Mouse (Mus musculus): Measurements from ENCODE around the gene Lnp1. TPM values are rescaled to one million over a fixed set of nuclear protein-coding genes. Genes with fewer than 3 reads are reported as not detected.

The Lnp1 gene
- not detected in 2 replicates for polyA plus RNA-seq (2012; ENCODE audit: low replicate concordance)

DNA sequence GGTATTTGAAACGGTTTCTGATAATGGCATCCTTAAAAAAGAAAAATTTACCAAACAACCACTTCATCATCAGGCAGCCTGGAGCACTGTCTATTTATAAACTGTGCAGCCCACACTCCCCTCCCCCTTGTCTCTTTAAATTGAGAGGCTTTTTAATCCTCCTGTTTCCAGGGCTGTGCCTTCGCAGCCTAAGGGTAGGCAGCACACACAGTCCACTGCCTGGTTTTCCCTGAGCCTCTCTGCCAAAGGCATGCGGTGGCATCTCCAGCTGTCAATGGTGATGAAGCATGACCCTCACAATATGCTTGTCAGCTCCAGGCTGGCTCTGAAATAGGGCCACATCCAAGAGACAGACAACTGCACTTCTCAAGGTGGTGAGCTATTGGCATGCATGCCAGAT is at the start of gene Lnp1:
Gene Lnp1, minus strand, starts transcription at position 39 of the 400 bp plus-strand sequence.

DNA sequence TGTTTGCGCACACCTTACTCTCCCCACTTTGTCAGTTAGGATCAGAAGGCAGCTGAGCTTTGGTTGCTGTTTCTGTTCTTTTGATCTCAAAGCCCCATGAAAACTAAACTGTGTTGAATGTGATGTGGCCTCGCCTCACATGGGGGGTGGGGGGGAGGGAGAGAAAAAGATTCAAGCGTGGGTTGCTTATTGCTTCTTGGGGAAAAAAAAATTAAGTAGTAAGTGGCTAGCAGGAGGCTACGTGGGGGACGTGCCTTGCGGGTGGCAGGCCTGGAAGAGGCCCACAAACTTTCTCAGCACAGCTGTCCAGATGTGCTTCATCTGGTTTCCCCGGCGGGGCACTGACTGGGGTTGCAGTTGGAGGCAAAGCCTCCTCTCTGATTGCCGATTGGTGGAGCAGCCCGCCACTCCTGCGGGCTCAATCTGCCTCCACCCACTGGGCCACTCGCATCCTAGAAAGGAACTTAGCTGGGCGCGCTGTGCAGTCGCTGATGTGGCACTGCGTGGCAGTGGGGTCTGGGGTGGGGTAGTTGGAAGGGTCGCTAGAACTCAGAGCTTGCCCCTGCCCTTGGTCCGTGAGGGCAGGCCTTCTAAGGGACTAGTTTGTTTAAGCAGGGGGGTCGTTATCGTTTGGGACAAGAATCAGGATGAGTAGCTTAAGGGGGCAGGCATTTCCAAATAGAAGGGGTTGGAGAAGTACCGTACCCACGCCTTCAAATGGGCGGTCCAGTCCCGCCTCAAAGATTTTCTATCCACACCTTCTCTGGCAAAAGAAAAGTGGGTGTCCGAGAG is 41.8 kb downstream of the Lnp1 start, which contains the start of gene Tmem45a:
Gene Tmem45a, minus strand, starts transcription at position 343 of the 792 bp plus-strand sequence.

Other genes with a start within 250 kb of the Lnp1 start
- gene Tfg, start 210.6 kb downstream of the Lnp1 start, polyA plus RNA-seq (2012; ENCODE audit: low replicate concordance) = 20.6 and 23.0 TPM in 2 replicates
- gene Adgrg7, start 132.2 kb downstream of the Lnp1 start, polyA plus RNA-seq (2012; ENCODE audit: low replicate concordance) = 0.07 TPM in 1 of 2 replicates, not detected in the other
- not detected in 2 replicates for gene Tmem45a, start 41.9 kb downstream of the Lnp1 start, polyA plus RNA-seq (2012; ENCODE audit: low replicate concordance)
- not detected in 2 replicates for gene Tmem45a2, start 143.3 kb upstream of the Lnp1 start, polyA plus RNA-seq (2012; ENCODE audit: low replicate concordance)
- gene Tomm70a, start 193.6 kb upstream of the Lnp1 start, polyA plus RNA-seq (2012; ENCODE audit: low replicate concordance) = 17.6 and 28.9 TPM in 2 replicates
- gene Nit2, start 239.3 kb upstream of the Lnp1 start, polyA plus RNA-seq (2012; ENCODE audit: low replicate concordance) = 0.88 and 5.0 TPM in 2 replicates